Mouse (Mus musculus) lung, postnatal 25 days (tissue): ENCODE results near the gene Olfr481.

Experiments
- DNase-seq: peaks from one replicate; pipeline ENCODE4 v3.0.0; 2022; ENCODE audit warnings: low spot score

Gene Olfr481

GRCm38 (mm10) chr7:108079555-108079954 is at the start of gene Olfr481:
TSS of gene Olfr481 (plus strand) at chr7:108079855.
- DNase-seq, result no peak

- DNase-seq, result no peak
Observed at GRCm38 (mm10) chr7:108033889-108034288, 45.8 kb upstream of the Olfr481 start, which contains the start of gene Olfr478. TSS of gene Olfr478 (minus strand) at chr7:108033989.

- DNase-seq, result no peak
Observed at GRCm38 (mm10) chr7:108050393-108050792, 29.3 kb upstream of the Olfr481 start, which contains the start of gene Olfr479. TSS of gene Olfr479 (plus strand) at chr7:108050693.

- no peak for DNase-seq
Observed at GRCm38 (mm10) chr7:108067246-108067645, 12.4 kb upstream of the Olfr481 start, which contains the start of gene Olfr480. TSS of gene Olfr480 (minus strand) at chr7:108067346.

- no peak for DNase-seq
Observed at GRCm38 (mm10) chr7:108097486-108097885, 17.8 kb downstream of the Olfr481 start, which contains the start of gene Olfr482. TSS of gene Olfr482 (minus strand) at chr7:108097586.

- DNase-seq, result no peak
Observed at GRCm38 (mm10) chr7:108100549-108100948, 20.9 kb downstream of the Olfr481 start, which contains the start of gene Olfr483. TSS of gene Olfr483 (plus strand) at chr7:108100849.

GRCm38 (mm10) chr7:108120681-108121080 is 41.0 kb downstream of the Olfr481 start:
- DNase-seq, result no peak

GRCm38 (mm10) chr7:108121416-108121815 is 41.8 kb downstream of the Olfr481 start:
- no peak for DNase-seq

- DNase-seq, result no peak
Observed at GRCm38 (mm10) chr7:108127349-108127748, 47.7 kb downstream of the Olfr481 start, which contains the start of gene Olfr484. TSS of gene Olfr484 (minus strand) at chr7:108127449.
